Mouse (Mus musculus): Measurements from ENCODE around the gene Ubxn10. TPM values are rescaled to one million over a fixed set of nuclear protein-coding genes. Genes with fewer than 3 reads are reported as not detected.

The Ubxn10 gene
- polyA plus RNA-seq, 1 experiment: 1.0 TPM

- Histone ChIP-seq H3K4me1 (ENCODE audit: control insufficient read depth, insufficient read depth, low read length) (peaks cover 2% of the 10 kb centered on the region), H3K9ac (ENCODE audit: low read depth, poor library complexity, severe bottlenecking) (no peak within 1 kb of the TSS), H3K27me3 (ENCODE audit: control insufficient read depth, insufficient read depth, low read length, poor library complexity, severe bottlenecking) (no peaks in the 10 kb centered on the region), H3K36me3 (ENCODE audit: control insufficient read depth, insufficient read depth, low read length, poor library complexity, severe bottlenecking) (no peaks in the 10 kb centered on the region), H3K27ac (ENCODE audit: insufficient read depth, low read length) (no peak within 1 kb of the TSS), H3K9me3 (replicated peaks; ENCODE audit: control insufficient read depth, insufficient read depth, low read length, poor library complexity, severe bottlenecking) (no peaks in the 10 kb centered on the region), H3K4me3 (ENCODE audit: low read depth, low read length) (no peak within 1 kb of the TSS)
- TF ChIP-seq POLR2A (IDR thresholded peaks at IDR 0.05; ENCODE audit: insufficient read depth, low read length) (no peak), CTCF (IDR thresholded peaks at IDR 0.05; ENCODE audit: low read depth, low read length) (no peak), EP300 (IDR thresholded peaks at IDR 0.05; ENCODE audit: insufficient read depth, low read depth, low read length) (no peak)
These were observed 38.5 kb upstream of the Ubxn10 start, which contains the start of gene Pla2g2d for GRCm38 (mm10) chr4:138775435-138775834. Gene Pla2g2d (plus strand): TSS chr4:138775735.

DNA sequence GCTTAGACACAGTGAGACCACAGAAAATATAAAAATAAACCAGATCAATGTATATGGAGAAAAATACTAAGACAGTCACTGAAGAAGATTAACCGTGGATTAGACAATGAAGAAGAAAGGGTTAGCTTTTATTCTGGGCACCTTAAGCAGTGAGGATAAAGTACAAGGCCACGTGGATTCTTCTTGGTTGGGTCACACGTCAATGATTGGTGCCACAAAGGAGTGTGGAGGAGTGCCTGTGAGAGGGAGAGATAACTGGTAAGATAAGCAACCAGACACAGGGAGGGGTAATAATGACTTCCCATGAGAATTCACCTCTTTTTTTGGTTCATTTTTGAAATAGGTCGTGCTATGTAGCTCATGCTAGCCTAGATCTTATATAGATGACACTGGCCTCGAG, 35.4 kb upstream of the Ubxn10 start:
- TF ChIP-seq POLR2A (IDR thresholded peaks at IDR 0.05; ENCODE audit: insufficient read depth, low read length) (no peak), CTCF (IDR thresholded peaks at IDR 0.05; ENCODE audit: low read depth, low read length) (no peak), EP300 (IDR thresholded peaks at IDR 0.05; ENCODE audit: insufficient read depth, low read depth, low read length) (no peak)
- H3K27me3 ChIP-seq (ENCODE audit: control insufficient read depth, insufficient read depth, low read length, poor library complexity, severe bottlenecking): no peaks in the 10 kb centered on the region

GRCm38 (mm10) chr4:138771970-138772369, 35.0 kb upstream of the Ubxn10 start:
- H3K9ac ChIP-seq (ENCODE audit: low read depth, poor library complexity, severe bottlenecking): no peak overlapping the region
- H3K27ac ChIP-seq (ENCODE audit: insufficient read depth, low read length): no peak overlapping the region
- TF ChIP-seq POLR2A (IDR thresholded peaks at IDR 0.05; ENCODE audit: insufficient read depth, low read length) (no peak), EP300 (IDR thresholded peaks at IDR 0.05; ENCODE audit: insufficient read depth, low read depth, low read length) (no peak), CTCF (IDR thresholded peaks at IDR 0.05; ENCODE audit: low read depth, low read length) (no peak)
- no peaks in the 10 kb centered on the region for H3K9me3 ChIP-seq (replicated peaks; ENCODE audit: control insufficient read depth, insufficient read depth, low read length, poor library complexity, severe bottlenecking)
- H3K4me1 ChIP-seq (ENCODE audit: control insufficient read depth, insufficient read depth, low read length): no peaks in the 10 kb centered on the region
- H3K4me3 ChIP-seq (ENCODE audit: low read depth, low read length): no peak overlapping the region
- no peaks in the 10 kb centered on the region for H3K27me3 ChIP-seq (ENCODE audit: control insufficient read depth, insufficient read depth, low read length, poor library complexity, severe bottlenecking)
- H3K36me3 ChIP-seq (ENCODE audit: control insufficient read depth, insufficient read depth, low read length, poor library complexity, severe bottlenecking): no peaks in the 10 kb centered on the region

More for the DNA sequence above, 35.4 kb upstream of the Ubxn10 start:
- no peaks in the 10 kb centered on the region for H3K4me1 ChIP-seq (ENCODE audit: control insufficient read depth, insufficient read depth, low read length)
- no peaks in the 10 kb centered on the region for H3K9me3 ChIP-seq (replicated peaks; ENCODE audit: control insufficient read depth, insufficient read depth, low read length, poor library complexity, severe bottlenecking)
- no peak overlapping the region for H3K4me3 ChIP-seq (ENCODE audit: low read depth, low read length)
- H3K36me3 ChIP-seq (ENCODE audit: control insufficient read depth, insufficient read depth, low read length, poor library complexity, severe bottlenecking): no peaks in the 10 kb centered on the region
- H3K27ac ChIP-seq (ENCODE audit: insufficient read depth, low read length): no peak overlapping the region
- no peak overlapping the region for H3K9ac ChIP-seq (ENCODE audit: low read depth, poor library complexity, severe bottlenecking)

DNA sequence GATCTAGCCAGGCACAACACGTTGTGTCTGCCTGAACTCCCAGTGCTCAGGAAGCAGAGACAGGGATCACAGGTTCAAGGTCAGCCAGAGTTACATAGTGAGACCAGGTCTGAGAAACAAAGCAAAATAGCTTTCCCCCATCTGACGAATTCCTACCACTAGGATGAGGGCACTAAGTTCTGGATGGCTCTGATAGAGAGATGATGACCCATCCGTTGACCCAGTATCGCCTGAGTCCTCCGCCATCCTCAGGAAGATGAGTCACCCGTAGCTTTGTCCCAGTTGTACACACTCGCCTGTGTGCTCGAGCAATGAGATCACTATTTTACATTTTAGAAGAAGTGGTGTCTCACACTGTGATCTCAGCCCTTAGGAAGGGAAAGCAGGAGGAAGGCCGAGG, 25.3 kb upstream of the Ubxn10 start:
- Histone ChIP-seq H3K4me3 (ENCODE audit: low read depth, low read length) (no peak overlapping the region), H3K9me3 (replicated peaks; ENCODE audit: control insufficient read depth, insufficient read depth, low read length, poor library complexity, severe bottlenecking) (no peaks in the 10 kb centered on the region), H3K4me1 (ENCODE audit: control insufficient read depth, insufficient read depth, low read length) (peaks cover 2% of the 10 kb centered on the region), H3K36me3 (ENCODE audit: control insufficient read depth, insufficient read depth, low read length, poor library complexity, severe bottlenecking) (no peaks in the 10 kb centered on the region), H3K9ac (ENCODE audit: low read depth, poor library complexity, severe bottlenecking) (no peak overlapping the region), H3K27ac (ENCODE audit: insufficient read depth, low read length) (no peak overlapping the region), H3K27me3 (ENCODE audit: control insufficient read depth, insufficient read depth, low read length, poor library complexity, severe bottlenecking) (no peaks in the 10 kb centered on the region)
- no peak for TF ChIP-seq EP300 (IDR thresholded peaks at IDR 0.05; ENCODE audit: insufficient read depth, low read depth, low read length)
- no peak for TF ChIP-seq POLR2A (IDR thresholded peaks at IDR 0.05; ENCODE audit: insufficient read depth, low read length)
- TF ChIP-seq CTCF (IDR thresholded peaks at IDR 0.05; ENCODE audit: low read depth, low read length): no peak

DNA sequence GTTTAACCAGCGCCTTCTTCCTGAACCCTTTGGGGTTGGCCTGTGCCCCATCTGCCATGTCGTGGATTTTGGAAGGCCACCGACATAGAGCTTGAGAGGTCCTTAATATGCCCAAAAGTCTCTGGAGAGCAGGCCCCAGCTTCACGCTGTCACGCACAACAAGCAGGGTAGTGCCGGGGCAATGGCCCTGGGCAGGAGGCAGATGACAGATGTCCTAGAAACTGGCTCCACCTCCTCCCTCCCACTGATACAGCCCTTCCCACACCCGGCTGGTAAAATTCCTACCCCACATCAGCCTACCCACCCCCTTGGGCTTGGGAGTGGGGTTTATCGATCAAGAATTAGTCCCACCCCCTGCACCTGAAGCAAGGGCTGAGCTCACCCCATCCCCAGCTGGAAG, 20.4 kb upstream of the Ubxn10 start, which contains the start of gene Pla2g2f:
Gene Pla2g2f (minus strand): TSS at position 211 of the 400 bp plus-strand sequence.
- Histone ChIP-seq H3K36me3 (ENCODE audit: control insufficient read depth, insufficient read depth, low read length, poor library complexity, severe bottlenecking) (no peaks in the 10 kb centered on the region), H3K4me1 (ENCODE audit: control insufficient read depth, insufficient read depth, low read length) (peaks cover 5% of the 10 kb centered on the region), H3K9ac (ENCODE audit: low read depth, poor library complexity, severe bottlenecking) (no peak within 1 kb of the TSS), H3K9me3 (replicated peaks; ENCODE audit: control insufficient read depth, insufficient read depth, low read length, poor library complexity, severe bottlenecking) (no peaks in the 10 kb centered on the region), H3K27ac (ENCODE audit: insufficient read depth, low read length) (no peak within 1 kb of the TSS), H3K4me3 (ENCODE audit: low read depth, low read length) (no peak within 1 kb of the TSS), H3K27me3 (ENCODE audit: control insufficient read depth, insufficient read depth, low read length, poor library complexity, severe bottlenecking) (no peaks in the 10 kb centered on the region)
- no peak for TF ChIP-seq POLR2A (IDR thresholded peaks at IDR 0.05; ENCODE audit: insufficient read depth, low read length)
- no peak for TF ChIP-seq EP300 (IDR thresholded peaks at IDR 0.05; ENCODE audit: insufficient read depth, low read depth, low read length)
- TF ChIP-seq CTCF (IDR thresholded peaks at IDR 0.05; ENCODE audit: low read depth, low read length): no peak

- Histone ChIP-seq H3K9me3 (replicated peaks; ENCODE audit: control insufficient read depth, insufficient read depth, low read length, poor library complexity, severe bottlenecking) (no peaks in the 10 kb centered on the region), H3K27me3 (ENCODE audit: control insufficient read depth, insufficient read depth, low read length, poor library complexity, severe bottlenecking) (no peaks in the 10 kb centered on the region), H3K36me3 (ENCODE audit: control insufficient read depth, insufficient read depth, low read length, poor library complexity, severe bottlenecking) (no peaks in the 10 kb centered on the region), H3K4me1 (ENCODE audit: control insufficient read depth, insufficient read depth, low read length) (peaks cover 5% of the 10 kb centered on the region), H3K9ac (ENCODE audit: low read depth, poor library complexity, severe bottlenecking) (no peak overlapping the region), H3K4me3 (ENCODE audit: low read depth, low read length) (no peak overlapping the region), H3K27ac (ENCODE audit: insufficient read depth, low read length) (no peak overlapping the region)
- TF ChIP-seq POLR2A (IDR thresholded peaks at IDR 0.05; ENCODE audit: insufficient read depth, low read length) (no peak), CTCF (IDR thresholded peaks at IDR 0.05; ENCODE audit: low read depth, low read length) (no peak), EP300 (IDR thresholded peaks at IDR 0.05; ENCODE audit: insufficient read depth, low read depth, low read length) (no peak)
These were observed 19.0 kb upstream of the Ubxn10 start for GRCm38 (mm10) chr4:138755983-138756382.

All from ES-Bruce4 (cell line).